Mouse (Mus musculus): ENCODE data around the gene Havcr2. TPM values are rescaled to one million over a fixed set of nuclear protein-coding genes. Genes with fewer than 3 reads are reported as not detected.
A peak's percentile ranks its signal among the peaks of the same experiment; 100 is the strongest.
"Not testable (repeated sequence)": the region's sequence is repeated elsewhere in the genome, so short reads cannot be mapped to it uniquely, and the experiment has no call there.

Havcr2 gene
- 0.06 and 0.23 TPM in 2 replicates for polyA plus RNA-seq (2015; fragmentation: Nextera tagmentation; extraction: Ambion mirVana)

DNA sequence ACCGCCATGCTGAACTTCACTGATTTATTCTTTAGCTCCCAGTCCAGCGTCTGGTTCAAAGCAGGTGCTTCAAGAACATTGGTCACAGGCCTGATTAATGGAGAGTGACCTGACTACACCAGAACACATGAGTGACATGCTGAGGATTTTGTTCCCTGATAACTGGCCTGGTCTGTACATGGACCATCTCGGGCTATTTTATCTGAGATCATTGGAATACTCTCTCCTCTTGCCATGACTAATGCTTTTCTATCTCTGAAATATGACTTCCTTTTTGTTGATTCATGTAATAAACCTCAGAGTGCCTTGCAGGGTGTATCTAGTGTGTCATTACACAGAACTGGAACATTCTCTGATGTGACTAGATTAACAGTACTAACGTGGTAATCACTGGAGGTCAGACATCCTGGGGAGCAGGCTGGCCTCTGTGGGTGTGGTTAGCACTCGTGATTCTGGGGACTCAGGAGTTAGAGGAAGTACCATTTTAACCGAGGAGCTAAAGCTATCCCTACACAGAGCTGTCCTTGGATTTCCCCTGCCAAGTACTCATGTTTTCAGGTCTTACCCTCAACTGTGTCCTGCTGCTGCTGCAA lies at the start of gene Havcr2:
Gene Havcr2 (plus strand): TSS at position 483 of the 593 bp plus-strand sequence.
- 86% methylated on average over 6 of the region's 6 CpGs for WGBS

DNA sequence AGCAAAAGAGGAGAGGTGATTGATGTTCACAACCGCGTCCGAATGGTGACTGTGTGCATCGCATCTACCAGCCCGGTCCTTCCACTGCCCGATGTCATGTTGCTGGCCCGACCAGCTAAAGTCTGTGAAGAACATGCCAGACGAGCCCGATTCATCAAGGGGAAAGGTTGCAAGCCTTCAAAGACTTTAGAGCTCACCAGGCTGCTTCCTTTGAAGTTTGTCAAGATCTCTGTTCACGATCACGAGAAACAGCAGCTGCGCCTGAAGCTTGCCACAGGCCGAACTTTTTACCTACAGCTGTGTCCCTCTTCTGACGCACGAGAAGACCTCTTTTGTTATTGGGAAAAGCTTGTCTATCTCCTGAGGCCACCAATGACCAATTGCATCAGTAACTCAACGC lies 49.7 kb upstream of the Havcr2 start:
- Histone ChIP-seq H3K9ac (no peak overlapping the region), H3K4me3 (no peak overlapping the region), H3K4me1 (no peaks in the 10 kb centered on the region), H3K4me2 (no peak overlapping the region), H3K36me3 (ENCODE audit: poor library complexity, severe bottlenecking) (no peaks in the 10 kb centered on the region), H3K27me3 (no peaks in the 10 kb centered on the region), H3K9me3 (replicated peaks) (no peaks in the 10 kb centered on the region), H3K27ac (no peak overlapping the region)
- 88% methylated on average over 16 of the region's 16 CpGs for WGBS
- no peak for ATAC-seq

More for the DNA sequence above, at the start of gene Havcr2:
- Histone ChIP-seq H3K9ac (no peak within 1 kb of the TSS), H3K4me2 (no peak within 1 kb of the TSS), H3K27me3 (no peaks in the 10 kb centered on the region), H3K4me3 (no peak within 1 kb of the TSS), H3K4me1 (no peaks in the 10 kb centered on the region), H3K27ac (no peak within 1 kb of the TSS), H3K36me3 (ENCODE audit: poor library complexity, severe bottlenecking) (no peaks in the 10 kb centered on the region), H3K9me3 (replicated peaks) (no peaks in the 10 kb centered on the region)
- ATAC-seq: no peak

DNA sequence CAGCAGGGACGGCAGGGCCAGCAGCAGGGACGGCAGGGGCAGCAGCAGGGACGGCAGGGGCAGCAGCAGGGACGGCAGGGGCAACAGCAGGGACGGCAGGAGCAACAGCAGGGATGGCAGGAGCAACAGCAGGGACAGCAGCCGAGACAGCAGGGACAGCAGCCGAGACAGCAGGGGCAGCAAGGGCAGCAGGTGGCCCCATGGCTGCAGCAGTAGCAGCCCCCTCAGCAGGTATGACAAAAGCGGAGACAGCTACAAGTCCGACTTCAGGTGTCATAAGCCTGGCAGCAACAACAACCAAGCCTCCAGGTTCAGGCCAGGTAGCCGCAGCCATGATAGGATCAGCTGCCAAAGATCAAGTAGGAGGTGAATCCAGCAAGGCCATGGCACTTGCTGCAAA lies 48.0 kb upstream of the Havcr2 start:
- ATAC-seq: no peak
- Histone ChIP-seq H3K4me3 (no peak overlapping the region), H3K9me3 (replicated peaks) (no peaks in the 10 kb centered on the region), H3K36me3 (ENCODE audit: poor library complexity, severe bottlenecking) (no peaks in the 10 kb centered on the region), H3K27me3 (no peaks in the 10 kb centered on the region), H3K4me1 (no peaks in the 10 kb centered on the region), H3K9ac (no peak overlapping the region), H3K4me2 (no peak overlapping the region), H3K27ac (no peak overlapping the region)
- WGBS: 42% methylated on average over 10 of the region's 10 CpGs

DNA sequence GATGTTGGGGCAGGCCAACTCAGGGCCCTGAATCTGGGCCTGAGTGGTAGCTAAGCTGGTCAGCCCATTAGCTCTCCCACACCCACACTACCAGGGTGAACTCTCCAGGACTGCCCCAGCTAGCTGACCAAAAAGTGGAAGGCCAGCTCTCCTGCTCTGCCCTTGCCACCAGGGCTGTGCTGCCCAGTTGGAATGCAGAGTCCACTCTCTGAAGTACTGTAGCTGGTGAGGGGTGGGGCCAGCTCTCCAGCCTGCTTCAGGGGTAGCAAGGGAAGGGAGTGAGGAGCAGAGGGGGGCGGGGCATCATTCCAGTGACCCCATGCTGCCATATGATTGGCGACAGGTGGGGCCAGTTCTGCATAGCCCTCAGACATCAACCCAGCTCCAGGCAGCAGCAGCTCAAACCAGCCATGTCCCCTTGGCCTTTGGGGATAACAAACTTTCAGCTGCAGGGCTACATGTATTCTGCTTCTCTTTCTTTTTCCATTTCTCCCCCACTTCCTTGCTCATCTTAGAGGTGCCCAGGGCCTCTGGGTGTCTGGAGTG lies 44.6 kb upstream of the Havcr2 start:
- ATAC-seq: no peak
- Histone ChIP-seq H3K36me3 (ENCODE audit: poor library complexity, severe bottlenecking) (no peaks in the 10 kb centered on the region), H3K4me3 (no peak overlapping the region), H3K4me2 (no peak overlapping the region), H3K27me3 (no peaks in the 10 kb centered on the region), H3K27ac (no peak overlapping the region), H3K9me3 (replicated peaks) (no peaks in the 10 kb centered on the region), H3K9ac (no peak overlapping the region), H3K4me1 (no peaks in the 10 kb centered on the region)
- WGBS: 63% methylated on average over 2 of the region's 2 CpGs

DNA sequence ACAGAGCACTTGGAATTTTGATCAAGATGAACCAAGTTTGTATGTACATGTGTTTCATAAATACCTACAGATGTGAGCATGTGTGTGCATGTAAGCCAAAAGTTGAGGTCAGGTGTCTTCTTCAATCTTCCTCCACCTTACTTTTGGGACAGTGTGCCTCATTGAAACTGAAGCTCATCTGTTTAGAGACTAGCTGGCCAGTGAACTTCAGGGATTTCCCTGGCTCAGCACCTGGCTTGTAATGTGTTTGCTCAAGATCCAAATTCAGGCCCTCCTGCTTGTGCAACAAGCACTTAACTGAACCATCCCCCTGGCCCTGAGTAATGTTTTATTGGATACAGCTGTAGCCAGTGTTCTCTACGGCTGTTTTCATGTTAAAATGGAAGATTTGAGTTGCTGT lies 36.3 kb upstream of the Havcr2 start:
- 81% methylated on average over 1 of the region's 1 CpGs for WGBS
- Histone ChIP-seq H3K9me3 (replicated peaks) (no peaks in the 10 kb centered on the region), H3K4me1 (no peaks in the 10 kb centered on the region), H3K9ac (no peak overlapping the region), H3K27ac (no peak overlapping the region), H3K36me3 (ENCODE audit: poor library complexity, severe bottlenecking) (no peaks in the 10 kb centered on the region), H3K27me3 (no peaks in the 10 kb centered on the region), H3K4me2 (no peak overlapping the region), H3K4me3 (no peak overlapping the region)
- ATAC-seq: no peak

DNA sequence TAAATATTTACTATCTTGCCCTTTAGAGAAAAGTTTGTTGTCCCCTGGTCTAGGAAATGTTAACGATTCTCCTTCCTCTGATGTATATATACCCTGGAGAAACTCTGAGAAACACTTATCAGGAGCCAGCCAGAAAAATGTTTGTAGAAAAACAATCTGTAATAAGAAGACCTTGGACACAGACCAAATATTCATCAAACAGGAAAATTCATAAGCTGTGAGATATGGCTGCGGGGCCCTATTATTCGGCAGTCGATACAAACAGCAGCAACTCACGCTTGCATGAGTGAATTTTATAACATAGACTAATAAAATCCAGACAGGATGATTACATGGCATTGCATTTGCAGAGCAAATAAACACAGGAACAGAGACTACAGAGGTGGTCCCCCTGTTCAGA lies 35.9 kb upstream of the Havcr2 start:
- ATAC-seq: no peak

DNA sequence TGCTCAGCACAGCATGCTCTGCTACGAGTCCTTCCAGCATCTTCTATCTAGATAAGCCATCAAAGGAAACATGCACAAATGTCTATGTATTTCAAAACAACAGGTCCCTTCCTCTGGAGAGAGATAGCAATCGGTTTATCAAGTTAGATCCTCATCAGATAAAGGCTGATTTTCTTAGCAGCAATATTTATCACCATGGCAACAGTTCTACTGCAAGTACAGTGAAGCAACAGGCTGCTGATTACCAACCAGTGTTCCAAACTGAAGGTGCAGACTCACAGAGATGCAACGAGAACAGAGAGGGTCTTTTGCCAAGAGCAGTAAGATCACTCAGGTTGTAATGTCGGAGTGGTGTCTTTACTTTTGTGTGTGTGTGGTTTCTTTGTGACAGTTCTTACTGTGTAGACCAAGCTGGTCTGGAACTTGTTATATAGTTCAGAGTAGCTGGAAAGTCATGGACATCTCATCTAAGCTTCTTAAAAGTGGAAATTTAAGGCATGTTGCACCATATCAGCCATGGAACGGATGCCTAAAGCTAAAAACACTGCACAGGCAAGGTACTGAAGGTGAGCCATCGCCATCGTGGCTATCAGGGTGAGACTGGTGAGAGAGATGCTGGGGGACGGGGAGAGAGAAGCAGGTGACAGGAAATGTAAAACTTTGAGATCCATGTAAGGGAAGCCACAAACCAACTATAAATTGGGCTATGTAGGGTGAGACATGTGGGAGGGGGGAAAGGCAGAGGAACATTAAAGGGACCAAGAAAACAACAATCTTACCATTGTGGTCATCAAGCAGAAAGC lies 33.4 kb upstream of the Havcr2 start:
- Histone ChIP-seq H3K4me2 (no peak overlapping the region), H3K27ac (no peak overlapping the region), H3K9ac (no peak overlapping the region), H3K4me1 (no peaks in the 10 kb centered on the region), H3K4me3 (no peak overlapping the region), H3K36me3 (ENCODE audit: poor library complexity, severe bottlenecking) (no peaks in the 10 kb centered on the region), H3K9me3 (replicated peaks) (no peaks in the 10 kb centered on the region), H3K27me3 (no peaks in the 10 kb centered on the region)
- no peak for ATAC-seq
- 88% methylated on average over 8 of the region's 8 CpGs for WGBS

More for the DNA sequence above, 35.9 kb upstream of the Havcr2 start:
- Histone ChIP-seq H3K4me3 (no peak overlapping the region), H3K4me1 (no peaks in the 10 kb centered on the region), H3K27me3 (no peaks in the 10 kb centered on the region), H3K9ac (no peak overlapping the region), H3K4me2 (no peak overlapping the region), H3K36me3 (ENCODE audit: poor library complexity, severe bottlenecking) (no peaks in the 10 kb centered on the region), H3K27ac (no peak overlapping the region), H3K9me3 (replicated peaks) (no peaks in the 10 kb centered on the region)
- 90% methylated on average over 5 of the region's 5 CpGs for WGBS

DNA sequence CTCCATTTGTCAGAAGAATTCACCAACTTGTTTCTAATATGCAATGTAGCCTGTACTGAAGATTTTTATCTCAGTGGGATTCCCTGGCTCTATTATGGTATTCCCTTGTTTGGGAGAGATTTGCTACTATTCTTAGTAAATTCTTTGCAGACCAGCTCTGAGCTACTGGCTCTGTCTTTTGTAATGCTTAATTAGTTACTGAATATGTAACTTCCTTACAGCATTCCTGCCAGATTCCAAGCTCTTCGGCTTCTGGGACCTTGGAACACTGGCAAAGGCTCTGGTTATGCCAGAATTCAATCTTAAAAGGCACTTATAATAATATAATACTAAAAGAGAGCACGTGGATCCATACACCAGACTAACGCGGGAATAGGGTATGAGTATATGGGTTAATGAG lies 26.6 kb upstream of the Havcr2 start:
- 36% methylated on average over 4 of the region's 4 CpGs for WGBS
- H3K4me3 ChIP-seq; H3K4me2 ChIP-seq; H3K4me1 ChIP-seq; ATAC-seq; H3K36me3 ChIP-seq (ENCODE audit: poor library complexity, severe bottlenecking); H3K9me3 ChIP-seq (replicated peaks); H3K9ac ChIP-seq; H3K27ac ChIP-seq; H3K27me3 ChIP-seq: not testable (repeated sequence)

DNA sequence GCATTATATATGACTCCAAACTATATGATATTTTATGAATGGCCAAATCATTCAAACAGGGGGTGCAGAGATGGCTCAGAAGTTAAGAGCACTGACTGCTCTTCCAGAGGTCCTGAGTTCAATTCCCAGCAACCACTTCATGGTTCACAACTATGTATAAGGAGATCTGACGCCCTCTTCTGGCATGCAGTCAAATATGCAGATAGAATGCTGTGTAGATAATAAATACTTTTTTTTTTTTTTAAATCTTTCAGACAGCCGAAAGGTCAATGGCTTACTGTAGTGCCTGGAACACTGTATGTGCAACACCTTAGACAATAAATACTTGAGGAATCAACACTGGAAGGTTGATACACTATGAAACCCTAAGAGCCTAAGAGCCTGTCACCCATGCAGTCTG lies 24.6 kb upstream of the Havcr2 start:
- Histone ChIP-seq H3K27ac (no peak overlapping the region), H3K9ac (no peak overlapping the region), H3K4me1 (no peaks in the 10 kb centered on the region), H3K27me3 (no peaks in the 10 kb centered on the region), H3K4me3 (no peak overlapping the region), H3K36me3 (ENCODE audit: poor library complexity, severe bottlenecking) (no peaks in the 10 kb centered on the region), H3K9me3 (replicated peaks) (no peaks in the 10 kb centered on the region), H3K4me2 (no peak overlapping the region)
- 90% methylated on average over 2 of the region's 2 CpGs for WGBS
- ATAC-seq: no peak

DNA sequence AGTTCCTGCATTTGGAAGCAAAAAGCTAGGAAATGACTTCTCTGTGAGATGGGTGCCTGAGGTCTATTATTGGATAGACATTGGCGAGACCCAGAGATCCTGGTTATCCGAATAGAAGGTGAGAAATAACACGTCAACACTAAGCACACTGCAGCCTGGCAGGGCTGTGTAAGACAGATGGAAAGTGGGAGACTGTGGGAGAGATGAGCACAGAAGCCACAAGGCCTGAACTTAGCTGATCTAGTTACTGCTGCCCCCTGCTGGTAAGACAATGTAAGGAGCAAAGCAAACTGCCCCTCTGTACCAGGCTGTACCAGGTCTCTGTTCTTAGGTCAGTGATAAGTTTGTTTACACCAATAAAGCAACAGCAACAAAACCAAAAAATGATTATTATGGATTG lies 23.6 kb upstream of the Havcr2 start:
- 21% methylated on average over 3 of the region's 3 CpGs for WGBS
- H3K4me1 ChIP-seq: peaks cover 2% of the 10 kb centered on the region; the same call in 1 of the 2 replicates
- no peaks in the 10 kb centered on the region for H3K27me3 ChIP-seq
- no peak overlapping the region for H3K4me2 ChIP-seq
- H3K27ac ChIP-seq: no peak overlapping the region
- peak; percentile 94 for ATAC-seq
- no peak overlapping the region for H3K9ac ChIP-seq
- H3K4me3 ChIP-seq: no peak overlapping the region
- H3K36me3 ChIP-seq (ENCODE audit: poor library complexity, severe bottlenecking): no peaks in the 10 kb centered on the region
- H3K9me3 ChIP-seq (replicated peaks): no peaks in the 10 kb centered on the region

DNA sequence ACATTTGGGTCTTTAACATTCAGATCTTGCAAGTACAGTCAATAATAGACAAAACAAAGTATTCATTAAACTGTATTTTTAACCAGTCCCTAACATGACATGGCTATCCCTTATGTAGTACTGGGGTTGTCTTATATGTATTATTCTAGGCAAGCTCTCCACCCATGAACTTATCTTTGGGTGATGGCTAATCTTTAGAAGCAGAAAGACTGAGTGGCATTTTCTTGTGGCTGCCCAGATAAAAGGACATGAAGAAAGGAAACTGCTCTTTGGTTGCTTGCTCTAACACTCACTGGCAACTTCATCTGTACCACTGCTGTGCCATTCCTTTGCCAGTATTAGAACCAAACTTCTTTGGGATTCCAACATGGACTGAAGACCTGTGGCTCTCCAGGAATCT lies 19.4 kb upstream of the Havcr2 start:
- Histone ChIP-seq H3K9me3 (replicated peaks) (no peaks in the 10 kb centered on the region), H3K36me3 (ENCODE audit: poor library complexity, severe bottlenecking) (peaks cover 8% of the 10 kb centered on the region), H3K27me3 (no peaks in the 10 kb centered on the region), H3K4me2 (no peak overlapping the region), H3K9ac (no peak overlapping the region), H3K4me3 (no peak overlapping the region), H3K27ac (no peak overlapping the region), H3K4me1 (peaks cover 11% of the 10 kb centered on the region)
- no peak for ATAC-seq

DNA sequence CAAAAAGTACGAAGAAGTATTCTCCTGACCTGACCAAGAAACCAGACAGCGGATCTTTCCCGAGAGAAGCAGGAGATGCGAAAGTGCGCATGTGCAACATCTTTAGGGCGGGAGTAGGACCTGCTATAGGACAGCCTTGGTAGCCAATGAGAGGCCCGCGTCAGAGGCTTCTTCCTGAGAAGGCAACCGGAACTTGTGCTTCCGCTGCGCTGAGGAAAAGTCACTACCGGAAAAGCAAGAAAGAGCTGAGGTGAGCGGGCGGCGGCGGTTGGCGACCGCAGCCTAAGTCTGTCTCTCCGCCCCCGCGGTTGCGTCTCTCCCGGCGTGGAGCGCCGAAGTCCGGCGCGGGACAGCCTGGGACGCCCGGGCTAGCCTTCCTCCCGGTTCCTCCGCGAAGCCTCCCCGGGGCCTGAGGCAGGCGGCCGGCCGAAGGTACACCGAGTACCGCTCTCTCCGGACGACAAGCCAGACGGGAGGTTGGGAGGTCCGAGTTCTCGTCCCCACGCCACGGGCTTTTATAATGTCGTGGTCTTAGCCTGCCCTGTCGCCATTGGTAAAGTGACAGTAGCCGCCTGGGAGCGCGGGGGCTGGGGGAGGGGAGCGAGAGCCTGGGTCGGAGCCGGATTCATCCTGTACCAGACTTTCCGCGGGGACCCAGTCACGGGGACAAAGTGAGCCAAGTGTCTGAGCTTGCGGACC lies 17.8 kb upstream of the Havcr2 start, which contains the start of gene Med7:
Gene Med7 (plus strand): TSS at position 166 of the 699 bp plus-strand sequence.
- ATAC-seq: peak; percentile 100
- under 1% methylated on average over 59 of the region's 59 CpGs for WGBS
- Histone ChIP-seq H3K4me2 (peak within 1 kb of the TSS; percentile 84), H3K27ac (peak within 1 kb of the TSS; percentile 83), H3K36me3 (ENCODE audit: poor library complexity, severe bottlenecking) (peaks cover 20% of the 10 kb centered on the region), H3K4me1 (peaks cover 11% of the 10 kb centered on the region), H3K9ac (peak within 1 kb of the TSS; percentile 89), H3K9me3 (replicated peaks) (no peaks in the 10 kb centered on the region), H3K27me3 (no peaks in the 10 kb centered on the region), H3K4me3 (peak within 1 kb of the TSS; percentile 96)

Measured in forebrain, embryonic 13.5 days (tissue).